Mouse (Mus musculus) MEL (cell line): Measurements from ENCODE around the gene Pjvk. TPM values are rescaled to one million over a fixed set of nuclear protein-coding genes. Genes with fewer than 3 reads are reported as not detected.

ENCODE experiments used
- DNase-seq: peaks from one replicate; pipeline ENCODE4 v3.0.0; 2011; ENCODE audit warnings: low read depth, low spot score
- H3K27ac ChIP-seq: 2 replicates; pipeline ENCODE4 v1.5.1; 2012; ENCODE audit warnings: low read depth, mild to moderate bottlenecking, control low read depth, low read length, moderate library complexity; ENCODE audit not compliant: control insufficient read depth
- H3K27me3 ChIP-seq, 2 experiments: fragments of 150-350 bp in 1 of 2; sonication (generic) in 1 of 2; 2 replicates each; pipeline ENCODE4 v1.6.1; 2012; ENCODE audit warnings: low read length in 2 of 2, mild to moderate bottlenecking in 2 of 2, improper control_type of control experiment in 1 of 2, moderate library complexity in 1 of 2; ENCODE audit not compliant: insufficient read depth in 2 of 2, control insufficient read depth in 1 of 2
- H3K36me3 ChIP-seq, 2 experiments: 2 replicates each; pipeline ENCODE4 v1.6.1; 2012 to 2014; ENCODE audit warnings: low read length in 2 of 2, improper control_type of control experiment in 1 of 2, inconsistent platforms in 1 of 2, mild to moderate bottlenecking in 1 of 2; ENCODE audit not compliant: insufficient read depth in 2 of 2, control insufficient read depth in 1 of 2
- H3K4me1 ChIP-seq, 2 experiments: fragments of 150-350 bp in 1 of 2; sonication (generic) in 1 of 2; 2 replicates each; pipeline ENCODE4 v1.6.1; 2012; ENCODE audit warnings: low read length in 2 of 2, improper control_type of control experiment in 1 of 2, mild to moderate bottlenecking in 1 of 2; ENCODE audit not compliant: insufficient read depth in 2 of 2, control insufficient read depth in 1 of 2
- H3K4me3 ChIP-seq, 2 experiments: fragments of 150-350 bp in 1 of 2; sonication (generic) in 1 of 2; 2 replicates each; pipeline ENCODE4 v1.5.1; 2012; ENCODE audit warnings: low read depth in 2 of 2, low read length in 2 of 2, mild to moderate bottlenecking in 2 of 2, moderate library complexity in 2 of 2, control low read depth in 1 of 2, improper control_type of control experiment in 1 of 2; ENCODE audit not compliant: control insufficient read depth in 1 of 2, insufficient read depth in 1 of 2
- H3K79me2 ChIP-seq: 2 replicates; pipeline ENCODE4 v1.6.1; 2012; ENCODE audit warnings: mild to moderate bottlenecking, low read length, moderate library complexity; ENCODE audit not compliant: control insufficient read depth, poor library complexity, insufficient read depth
- H3K9ac ChIP-seq: 2 replicates; pipeline ENCODE4 v1.6.1; 2012; ENCODE audit warnings: low read depth, mild to moderate bottlenecking, control low read depth, low read length, moderate library complexity; ENCODE audit not compliant: control insufficient read depth, poor library complexity, severe bottlenecking
- H3K9me3 ChIP-seq: fragments of 150-350 bp; sonication (generic); replicated peaks from 2 replicates; pipeline ENCODE4 v1.6.1; 2012; ENCODE audit warnings: mild to moderate bottlenecking, low read length, improper control_type of control experiment, moderate library complexity; ENCODE audit not compliant: insufficient read depth
- CHD1 ChIP-seq: IDR thresholded peaks from 2 replicates; pipeline ENCODE4 v1.6.1; 2012; ENCODE audit warnings: low read depth, mild to moderate bottlenecking, inconsistent platforms, low read length, improper control_type of control experiment
- CHD2 ChIP-seq: IDR thresholded peaks from 2 replicates; pipeline ENCODE4 v1.6.1; 2011; ENCODE audit warnings: low read length, improper control_type of control experiment
- CTCF ChIP-seq, 3 experiments: IDR thresholded peaks in 2 of 3; conservative IDR thresholded peaks in 1 of 3; 2 replicates each; pipeline ENCODE4 v1.5.1; 2011 to 2012; ENCODE audit warnings: low read length in 3 of 3, low read depth in 2 of 3, mild to moderate bottlenecking in 2 of 3, improper control_type of control experiment in 1 of 3, inconsistent platforms in 1 of 3, mixed read lengths in 1 of 3, moderate library complexity in 1 of 3; ENCODE audit not compliant: control insufficient read depth in 1 of 3, insufficient read depth in 1 of 3, poor library complexity in 1 of 3, severe bottlenecking in 1 of 3
- E2F4 ChIP-seq: IDR thresholded peaks from 2 replicates; pipeline ENCODE4 v1.6.1; 2011; ENCODE audit warnings: low read depth, low read length, improper control_type of control experiment, borderline replicate concordance
- GATA1 ChIP-seq: IDR thresholded peaks from 2 replicates; pipeline ENCODE4 v1.6.1; 2011; ENCODE audit warnings: low read depth, low read length, improper control_type of control experiment
- JUND ChIP-seq: IDR thresholded peaks from 2 replicates; pipeline ENCODE4 v1.6.1; 2011; ENCODE audit warnings: low read depth, mild to moderate bottlenecking, improper control_type of control experiment, low read length
- KAT2A ChIP-seq: conservative IDR thresholded peaks from 2 replicates; pipeline ENCODE4 v1.6.1; 2012; ENCODE audit warnings: low read depth, low read length, improper control_type of control experiment, inconsistent platforms
- MAX ChIP-seq: IDR thresholded peaks from 2 replicates; pipeline ENCODE4 v1.6.1; 2011; ENCODE audit warnings: low read length, improper control_type of control experiment
- MEF2A ChIP-seq: IDR thresholded peaks from 2 replicates; pipeline ENCODE4 v1.6.1; 2014; ENCODE audit warnings: low read depth, mild to moderate bottlenecking, inconsistent platforms, low read length, improper control_type of control experiment; ENCODE audit not compliant: poor library complexity, insufficient replicate concordance, severe bottlenecking; ENCODE audit errors: extremely low read depth
- POLR2AphosphoS5 ChIP-seq: IDR thresholded peaks from 2 replicates; pipeline ENCODE4 v1.6.1; 2012; ENCODE audit warnings: low read depth, borderline replicate concordance, mild to moderate bottlenecking, inconsistent platforms, low read length, moderate library complexity, mixed read lengths
- RAD21 ChIP-seq: IDR thresholded peaks from 2 replicates; pipeline ENCODE4 v1.6.1; 2011; ENCODE audit warnings: mild to moderate bottlenecking, low read depth, low read length, improper control_type of control experiment
- SMC3 ChIP-seq: IDR thresholded peaks from 2 replicates; pipeline ENCODE4 v1.6.1; 2011; ENCODE audit warnings: low read depth, low read length, improper control_type of control experiment
- TCF12 ChIP-seq: IDR thresholded peaks from 2 replicates; pipeline ENCODE4 v1.6.1; 2014; ENCODE audit warnings: low read depth, mild to moderate bottlenecking, inconsistent platforms, low read length, improper control_type of control experiment, moderate library complexity
- USF2 ChIP-seq, 2 experiments: IDR thresholded peaks; 2 replicates each; pipeline ENCODE4 v1.6.1; 2011 to 2012; ENCODE audit warnings: improper control_type of control experiment in 2 of 2, low read length in 2 of 2, borderline replicate concordance in 1 of 2, inconsistent platforms in 1 of 2, low read depth in 1 of 2, mild to moderate bottlenecking in 1 of 2; ENCODE audit not compliant: insufficient read depth in 1 of 2
- polyA plus RNA-seq, 2 experiments: library from polyadenylated mRNA; stranded (reverse) in 1 of 2; unstranded in 1 of 2; fragments of >175 nt in 1 of 2; fragments of >200 nt in 1 of 2; gene quantifications; 2 replicates each; pipeline versions ENCODE4 v1.2.1 to v1.2.4; 2012; ENCODE audit warnings: low replicate concordance in 2 of 2, low read depth in 1 of 2; ENCODE audit not compliant: insufficient read length in 2 of 2, insufficient read depth in 1 of 2, missing spikeins in 1 of 2
- total RNA-seq: library from RNA; depleted of rRNA; stranded (reverse); fragments of 300-350 nt; gene quantifications from 2 replicates; pipeline ENCODE4 v1.2.3, GENCODE M21; 2012

Pjvk gene
- total and polyA plus RNA-seq, 3 experiments = 0.07 TPM; not detected in 2

- TF ChIP-seq KAT2A = no peak
- no peak for TF ChIP-seq MEF2A
- H3K27ac ChIP-seq = no peak overlapping the region
- no peaks in the 10 kb centered on the region for H3K27me3 ChIP-seq
- no peak overlapping the region for H3K4me3 ChIP-seq
- no peaks in the 10 kb centered on the region for H3K4me1 ChIP-seq
- no peak overlapping the region for H3K9ac ChIP-seq
- no peaks in the 10 kb centered on the region for H3K79me2 ChIP-seq
- H3K9me3 ChIP-seq = no peaks in the 10 kb centered on the region
- DNase-seq = no peak
- no peaks in the 10 kb centered on the region for H3K36me3 ChIP-seq
Observed at GRCm38 (mm10) chr2:76654646-76655045, 6.4 kb downstream of the Pjvk start.

DNA sequence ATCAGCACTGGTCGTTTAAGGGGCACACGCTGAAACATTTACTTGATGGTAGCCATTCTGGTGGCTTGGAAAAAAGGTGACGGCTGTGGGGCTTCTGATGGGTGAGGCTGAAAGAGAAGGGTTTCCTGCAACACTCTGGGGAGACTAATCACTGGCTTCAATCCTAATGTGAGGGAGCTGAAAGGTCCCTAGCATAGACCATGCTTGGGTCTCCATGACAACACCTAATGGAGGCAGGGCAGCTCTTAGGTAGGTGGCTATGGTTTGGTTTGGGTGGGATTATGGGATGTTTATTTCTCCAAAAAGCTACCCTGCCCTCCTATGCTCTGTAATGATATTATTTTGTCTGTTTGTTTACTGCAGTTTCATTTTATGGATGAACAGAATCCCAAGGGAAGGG lies 7.2 kb downstream of the Pjvk start:
- Histone ChIP-seq H3K36me3 (no peaks in the 10 kb centered on the region), H3K27me3 (no peaks in the 10 kb centered on the region), H3K4me3 (no peak overlapping the region), H3K79me2 (no peaks in the 10 kb centered on the region), H3K27ac (no peak overlapping the region), H3K9me3 (no peaks in the 10 kb centered on the region), H3K4me1 (no peaks in the 10 kb centered on the region), H3K9ac (no peak overlapping the region)
- DNase-seq = no peak
- TF ChIP-seq MAX (no peak), CHD2 (no peak), POLR2AphosphoS5 (no peak), E2F4 (no peak), GATA1 (no peak)

DNA sequence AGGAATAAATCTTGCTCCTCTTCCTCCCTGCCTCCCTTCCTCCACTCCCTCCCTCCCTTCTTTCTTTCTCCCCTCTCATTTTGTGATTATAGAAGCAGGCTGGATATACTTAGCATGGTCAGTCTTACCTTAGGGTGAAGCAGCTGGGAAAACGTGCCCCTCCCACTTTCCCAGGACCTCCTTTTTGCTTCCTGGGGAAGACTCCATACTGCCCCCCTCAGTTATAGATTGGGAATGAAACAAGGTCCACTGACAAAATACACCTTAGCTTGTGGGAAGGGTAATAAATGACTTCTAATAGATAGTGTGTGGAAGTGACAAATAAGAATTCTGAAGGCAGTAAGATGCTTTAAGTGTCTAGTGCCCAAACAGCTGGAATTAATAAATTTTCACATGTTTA lies 7.7 kb downstream of the Pjvk start:
- Histone ChIP-seq H3K79me2 (no peaks in the 10 kb centered on the region), H3K4me1 (no peaks in the 10 kb centered on the region), H3K9ac (no peak overlapping the region), H3K27ac (no peak overlapping the region), H3K9me3 (no peaks in the 10 kb centered on the region), H3K36me3 (no peaks in the 10 kb centered on the region)
- TF ChIP-seq CTCF (IDR thresholded peaks at IDR 0.05 in 2 of 3, conservative IDR thresholded peaks at IDR 0.05 in 1 of 3; ENCODE audit: control insufficient read depth in 1 of 3, insufficient read depth in 1 of 3, low read depth in 2 of 3, low read length in 3 of 3, poor library complexity in 1 of 3, severe bottlenecking in 1 of 3) = peak in 2 of 3 experiments; percentile 40 to 54; a peak in 3 of 6 replicates
- TF ChIP-seq SMC3 = peak; percentile 13; the same call in 1 of the 2 replicates
- no peak for TF ChIP-seq CHD2
- TF ChIP-seq, all 39 proteins: peak for 2
- DNase-seq = peak; percentile 42
- Histone ChIP-seq H3K4me3 (no peak overlapping the region), H3K27me3 (no peaks in the 10 kb centered on the region)

DNA sequence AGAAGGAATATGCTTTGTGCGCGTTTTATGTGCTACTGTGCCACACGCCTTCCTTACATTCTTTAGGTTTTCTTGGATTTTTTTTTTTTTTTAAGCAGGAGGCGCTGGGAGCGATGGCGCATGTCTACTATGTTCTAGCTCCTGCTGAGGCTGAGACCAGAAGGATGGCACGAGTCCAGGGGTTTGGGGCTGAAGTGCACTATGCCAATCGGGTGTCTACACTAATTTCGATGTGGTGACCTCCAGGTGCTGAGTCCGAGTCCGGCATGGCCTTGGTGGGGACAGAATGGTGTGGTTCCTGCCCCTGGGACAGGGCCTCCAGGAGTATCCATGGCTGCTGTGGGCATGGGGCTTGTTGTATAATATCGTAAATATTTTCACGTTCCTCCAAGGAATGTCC lies 10.3 kb downstream of the Pjvk start:
- Histone ChIP-seq H3K4me1 (no peaks in the 10 kb centered on the region), H3K27ac (no peak overlapping the region), H3K9ac (no peak overlapping the region), H3K9me3 (no peaks in the 10 kb centered on the region), H3K27me3 (no peaks in the 10 kb centered on the region), H3K36me3 (no peaks in the 10 kb centered on the region), H3K4me3 (no peak overlapping the region), H3K79me2 (no peaks in the 10 kb centered on the region)
- DNase-seq = no peak
- TF ChIP-seq JUND = no peak
- TF ChIP-seq USF2 (IDR thresholded peaks at IDR 0.05; ENCODE audit: borderline replicate concordance in 1 of 2, insufficient read depth in 1 of 2, low read depth in 1 of 2, low read length in 2 of 2) = no peak
- TF ChIP-seq TCF12 = no peak
- no peak for TF ChIP-seq CHD1
- TF ChIP-seq RAD21 = no peak
